8 mouse cellular contexts compared by ENCODE assay signal in genomic region chr1:86502221-86503048, GRCm38 (mm10). TPM values are rescaled to one million over a fixed set of nuclear protein-coding genes. Genes with fewer than 3 reads are reported as not detected.
DNase-seq lines count a peak whose midpoint lies in the region; ATAC-seq and TF ChIP-seq lines count a peak whose summit lies in the region.

No protein-coding gene starts in this region.

- no peak for DNase-seq in heart, adult 2 months
- DNase-seq in ES-CJ7 (ENCODE audit: low read depth, low spot score), result peak; percentile 78
- DNase-seq in spleen, adult 12 weeks (ENCODE audit: low spot score), result no peak
- DNase-seq in urinary bladder, postnatal 36 days (ENCODE audit: low spot score in 2 of 2), result no peak
- DNase-seq in left cerebral cortex, adult 9 months (ENCODE audit: low spot score in 2 of 2), result no peak

- no peak for TF ChIP-seq POLR2A in heart, adult 2 months (IDR thresholded peaks at IDR 0.05; ENCODE audit: insufficient read depth, low read depth, low read length)

- no peak overlapping the region for H3K4me3 ChIP-seq in heart, embryonic 13.5 days
- no peak overlapping the region for H3K4me3 ChIP-seq in heart, adult 2 months
- no peak overlapping the region for H3K4me3 ChIP-seq in forebrain, embryonic 16.5 days (replicated peaks; ENCODE audit: low read length)
- H3K4me3 ChIP-seq in midbrain, embryonic 12.5 days, result no peak overlapping the region

- peak overlapping the region; percentile 80 for H3K4me2 ChIP-seq in heart, embryonic 13.5 days
- H3K4me2 ChIP-seq in forebrain, embryonic 16.5 days (ENCODE audit: low read length), result peak overlapping the region; percentile 31; the same call in 1 of the 2 replicates
- H3K4me2 ChIP-seq in midbrain, embryonic 12.5 days (replicated peaks), result peak overlapping the region; percentile 60

- H3K27me3 ChIP-seq in heart, embryonic 13.5 days (replicated peaks), result no peaks in the 10 kb centered on the region
- H3K27me3 ChIP-seq in heart, adult 2 months (ENCODE audit: control insufficient read depth, insufficient read depth, low read length), result no peaks in the 10 kb centered on the region
- H3K27me3 ChIP-seq in forebrain, embryonic 16.5 days (replicated peaks; ENCODE audit: control insufficient read depth, insufficient read depth, low read length), result no peaks in the 10 kb centered on the region
- no peaks in the 10 kb centered on the region for H3K27me3 ChIP-seq in midbrain, embryonic 12.5 days

- ATAC-seq in heart, embryonic 13.5 days (ENCODE audit: extremely low read depth, insufficient number of reproducible peaks, low FRiP score, low TSS enrichment), result no peak
- ATAC-seq in forebrain, embryonic 16.5 days, result no peak
- ATAC-seq in midbrain, embryonic 12.5 days (ENCODE audit: low FRiP score, low read depth), result no peak

- peak overlapping the region; percentile 62 for H3K27ac ChIP-seq in heart, embryonic 13.5 days (replicated peaks)
- H3K27ac ChIP-seq in heart, adult 2 months, result no peak overlapping the region
- H3K27ac ChIP-seq in forebrain, embryonic 16.5 days (ENCODE audit: low read length), result peak overlapping the region; percentile 85
- peak overlapping the region; percentile 94 for H3K27ac ChIP-seq in midbrain, embryonic 12.5 days (replicated peaks)

- no peaks in the 10 kb centered on the region for H3K36me3 ChIP-seq in heart, embryonic 13.5 days
- H3K36me3 ChIP-seq in heart, adult 2 months (ENCODE audit: control insufficient read depth, insufficient read depth, low read length), result no peaks in the 10 kb centered on the region
- no peaks in the 10 kb centered on the region for H3K36me3 ChIP-seq in forebrain, embryonic 16.5 days (ENCODE audit: control insufficient read depth, insufficient read depth)
- H3K36me3 ChIP-seq in midbrain, embryonic 12.5 days, result no peaks in the 10 kb centered on the region

- WGBS in heart, embryonic 13.5 days, result 38% methylated on average over 16 of the region's 17 CpGs
- 54% methylated on average over 17 of the region's 17 CpGs for WGBS in heart, adult 2 months
- 12% methylated on average over 14 of the region's 17 CpGs for WGBS in forebrain, embryonic 16.5 days
- 9% methylated on average over 16 of the region's 17 CpGs for WGBS in midbrain, embryonic 12.5 days

- peaks cover 77% of the 10 kb centered on the region for H3K4me1 ChIP-seq in heart, embryonic 13.5 days
- peaks cover 23% of the 10 kb centered on the region for H3K4me1 ChIP-seq in heart, adult 2 months (ENCODE audit: control insufficient read depth, insufficient read depth, low read length)
- H3K4me1 ChIP-seq in forebrain, embryonic 16.5 days (replicated peaks; ENCODE audit: control insufficient read depth, insufficient read depth, low read length), result peaks cover 58% of the 10 kb centered on the region
- H3K4me1 ChIP-seq in midbrain, embryonic 12.5 days, result peaks cover 57% of the 10 kb centered on the region

- TF ChIP-seq CTCF in heart, adult 2 months (IDR thresholded peaks at IDR 0.05), result no peak

- intact Hi-C loops in heart, adult 2 months (cut with DNase I), result no loop called here

- no peak for TF ChIP-seq EP300 in heart, adult 2 months (IDR thresholded peaks at IDR 0.05; ENCODE audit: insufficient read depth, low read depth, low read length)

- H3K79me2 ChIP-seq in heart, adult 2 months (replicated peaks; ENCODE audit: control insufficient read depth, insufficient read depth, low read length), result no peaks in the 10 kb centered on the region

- no peaks in the 10 kb centered on the region for H3K9me3 ChIP-seq in heart, embryonic 13.5 days
- H3K9me3 ChIP-seq in forebrain, embryonic 16.5 days (ENCODE audit: control insufficient read depth, low read length), result no peaks in the 10 kb centered on the region
- no peaks in the 10 kb centered on the region for H3K9me3 ChIP-seq in midbrain, embryonic 12.5 days

- peak overlapping the region; percentile 85 for H3K9ac ChIP-seq in heart, embryonic 13.5 days
- H3K9ac ChIP-seq in heart, adult 2 months (ENCODE audit: low read depth, low read length), result no peak overlapping the region
- H3K9ac ChIP-seq in forebrain, embryonic 16.5 days (replicated peaks; ENCODE audit: low read depth, low read length), result peak overlapping the region; percentile 27; the same call in 1 of the 2 replicates
- peak overlapping the region; percentile 44 for H3K9ac ChIP-seq in midbrain, embryonic 12.5 days (replicated peaks)

RNA-seq across cellular contexts. Expression of gene Ptma, which starts 24.1 kb away (rescaled TPM):
- polyA plus RNA-seq in heart, embryonic 13.5 days (2015; fragmentation: Nextera tagmentation; extraction: Ambion mirVana), result 929 and 934 TPM in 2 replicates
- 100 to 1,000 TPM; 200 to 227 TPM for total RNA-seq in heart, adult 2 months (2021)
- 169 and 177 TPM in 2 replicates for polyA plus RNA-seq in heart, adult 2 months (2012; rRNA removed)
- 1,987 and 2,275 TPM in 2 replicates for polyA plus RNA-seq in forebrain, embryonic 16.5 days (2015; fragmentation: Nextera tagmentation; extraction: Ambion mirVana)
- 2,626 and 2,824 TPM in 2 replicates for polyA plus RNA-seq in midbrain, embryonic 12.5 days (2016; fragmentation: Nextera tagmentation; extraction: Ambion mirVana)
